Mouse (Mus musculus): Measurements from ENCODE around the gene Cstf2t.

Cstf2t gene

GRCm38 (mm10) chr19:31082662-31083429 is at the start of gene Cstf2t:
Gene Cstf2t (plus strand): TSS chr19:31082837.
- DNase-seq (ENCODE audit: low spot score) = peak; percentile 99

GRCm38 (mm10) chr19:31038951-31039350 is 43.7 kb upstream of the Cstf2t start:
- no peak for DNase-seq (ENCODE audit: low spot score)

- no peak for DNase-seq (ENCODE audit: low spot score)
These were observed 41.4 kb upstream of the Cstf2t start for GRCm38 (mm10) chr19:31040948-31041847.

GRCm38 (mm10) chr19:31046601-31047000 is 36.0 kb upstream of the Cstf2t start:
- no peak for DNase-seq (ENCODE audit: low spot score)

GRCm38 (mm10) chr19:31064740-31065139 is 17.9 kb upstream of the Cstf2t start:
- no peak for DNase-seq (ENCODE audit: low spot score)

GRCm38 (mm10) chr19:31065206-31065781 is 17.3 kb upstream of the Cstf2t start:
- no peak for DNase-seq (ENCODE audit: low spot score)

GRCm38 (mm10) chr19:31073959-31074716 is 8.5 kb upstream of the Cstf2t start:
- DNase-seq (ENCODE audit: low spot score) = no peak

- no peak for DNase-seq (ENCODE audit: low spot score)
These were observed 7.9 kb upstream of the Cstf2t start for GRCm38 (mm10) chr19:31074717-31075063.

GRCm38 (mm10) chr19:31076106-31076505 is 6.5 kb upstream of the Cstf2t start:
- no peak for DNase-seq (ENCODE audit: low spot score)

- DNase-seq (ENCODE audit: low spot score) = no peak
These were observed 4.4 kb upstream of the Cstf2t start for GRCm38 (mm10) chr19:31078241-31078640.

- no peak for DNase-seq (ENCODE audit: low spot score)
These were observed 411 bp upstream of the Cstf2t start for GRCm38 (mm10) chr19:31082226-31082625.

GRCm38 (mm10) chr19:31083761-31084160 is 1.1 kb downstream of the Cstf2t start:
- DNase-seq (ENCODE audit: low spot score) = no peak

GRCm38 (mm10) chr19:31097857-31098256 is 15.2 kb downstream of the Cstf2t start:
- DNase-seq (ENCODE audit: low spot score) = no peak

GRCm38 (mm10) chr19:31099369-31099768 is 16.7 kb downstream of the Cstf2t start:
- no peak for DNase-seq (ENCODE audit: low spot score)

- DNase-seq (ENCODE audit: low spot score) = no peak
These were observed 22.1 kb downstream of the Cstf2t start for GRCm38 (mm10) chr19:31104764-31105163.

GRCm38 (mm10) chr19:31106036-31106435 is 23.4 kb downstream of the Cstf2t start:
- DNase-seq (ENCODE audit: low spot score) = no peak

- DNase-seq (ENCODE audit: low spot score) = no peak
These were observed 24.4 kb downstream of the Cstf2t start for GRCm38 (mm10) chr19:31106835-31107554.

GRCm38 (mm10) chr19:31114690-31115089 is 32.1 kb downstream of the Cstf2t start:
- DNase-seq (ENCODE audit: low spot score) = peak; percentile 25

- no peak for DNase-seq (ENCODE audit: low spot score)
These were observed 42.0 kb downstream of the Cstf2t start for GRCm38 (mm10) chr19:31124628-31125027.

GRCm38 (mm10) chr19:31132614-31133013 is 50.0 kb downstream of the Cstf2t start:
- no peak for DNase-seq (ENCODE audit: low spot score)

GRCm38 (mm10) chr19:31136316-31136715 is 53.7 kb downstream of the Cstf2t start:
- DNase-seq (ENCODE audit: low spot score) = no peak

Measured in MN1 (cell line).